Mouse (Mus musculus): Measurements from ENCODE around the gene Trhr2. TPM values are rescaled to one million over a fixed set of nuclear protein-coding genes. Genes with fewer than 3 reads are reported as not detected.

The Trhr2 gene
- polyA plus RNA-seq, 1 experiment from 2014 or later: not detected

DNA sequence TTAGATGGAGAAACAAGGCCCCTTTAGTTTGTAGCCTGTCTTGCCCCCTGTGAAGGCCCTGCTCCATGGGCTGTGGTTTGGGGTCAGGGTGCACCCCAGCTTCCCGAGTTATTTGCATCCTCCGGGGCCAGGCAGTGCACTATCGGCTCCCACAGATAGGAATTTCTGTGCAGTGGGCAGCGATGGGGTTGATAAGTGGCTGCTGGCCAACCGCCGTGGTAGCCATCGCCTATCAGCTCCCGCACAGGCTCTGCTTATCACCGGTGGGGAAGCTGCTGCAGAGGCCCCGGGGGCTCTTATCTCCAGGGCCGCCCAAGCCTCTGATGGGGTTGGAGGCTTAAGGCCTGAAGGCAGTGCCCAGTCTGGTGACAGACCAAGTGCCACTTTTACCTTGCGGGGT is 51.3 kb downstream of the Trhr2 start:
- H3K9me3 ChIP-seq (ENCODE audit: low read length): no peaks in the 10 kb centered on the region
- H3K9ac ChIP-seq (replicated peaks; ENCODE audit: low read depth): no peak overlapping the region
- peaks cover 5% of the 10 kb centered on the region; the same call in 1 of the 2 replicates for H3K4me1 ChIP-seq (ENCODE audit: insufficient read depth, low read depth, low read length)
- H3K4me2 ChIP-seq (replicated peaks; ENCODE audit: low read depth, low read length): no peak overlapping the region
- no peak for TF ChIP-seq EP300 (IDR thresholded peaks at IDR 0.05)
- TF ChIP-seq CTCF (IDR thresholded peaks at IDR 0.05): no peak
- H3K36me3 ChIP-seq (ENCODE audit: insufficient read depth, low read length): peaks cover 5% of the 10 kb centered on the region; the same call in 1 of the 2 replicates
- 41% methylated on average over 12 of the region's 12 CpGs for WGBS
- no peaks in the 10 kb centered on the region for H3K27me3 ChIP-seq (replicated peaks; ENCODE audit: insufficient read depth, low read length)
- no peak overlapping the region for H3K4me3 ChIP-seq (ENCODE audit: low read depth, low read length)
- no peak for DNase-seq (ENCODE audit: low spot score)
- no peak overlapping the region for H3K27ac ChIP-seq (ENCODE audit: low read length)
- ATAC-seq: no peak

DNA sequence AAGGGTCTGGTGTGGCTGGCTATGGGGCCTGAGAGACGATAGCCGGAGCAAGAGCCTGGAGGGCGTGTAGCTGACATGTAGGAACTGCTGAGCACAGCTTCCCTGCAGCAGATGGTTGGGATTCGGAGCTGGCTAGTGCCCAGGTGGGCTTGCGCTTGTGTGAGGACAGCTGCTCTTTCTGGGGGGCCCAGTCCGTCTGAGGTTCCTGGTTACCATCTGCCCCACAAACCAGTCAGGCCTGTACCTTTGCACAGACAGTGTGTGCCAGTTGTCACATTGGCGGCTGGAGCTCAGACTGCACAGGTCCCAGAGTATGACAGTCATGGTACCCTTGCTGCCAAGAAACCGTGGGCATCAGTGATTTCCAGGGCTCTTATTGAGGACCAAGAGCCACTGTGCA is 52.7 kb downstream of the Trhr2 start:
- peaks cover 5% of the 10 kb centered on the region; the same call in 1 of the 2 replicates for H3K36me3 ChIP-seq (ENCODE audit: insufficient read depth, low read length)
- no peak overlapping the region for H3K4me2 ChIP-seq (replicated peaks; ENCODE audit: low read depth, low read length)
- no peak overlapping the region for H3K9ac ChIP-seq (replicated peaks; ENCODE audit: low read depth)
- no peak overlapping the region for H3K27ac ChIP-seq (ENCODE audit: low read length)
- no peaks in the 10 kb centered on the region for H3K27me3 ChIP-seq (replicated peaks; ENCODE audit: insufficient read depth, low read length)
- peaks cover 8% of the 10 kb centered on the region; the same call in 1 of the 2 replicates for H3K4me1 ChIP-seq (ENCODE audit: insufficient read depth, low read depth, low read length)
- no peak for ATAC-seq
- DNase-seq (ENCODE audit: low spot score): no peak
- H3K9me3 ChIP-seq (ENCODE audit: low read length): no peaks in the 10 kb centered on the region
- WGBS: 92% methylated on average over 8 of the region's 8 CpGs
- no peak for TF ChIP-seq CTCF (IDR thresholded peaks at IDR 0.05)
- TF ChIP-seq EP300 (IDR thresholded peaks at IDR 0.05): no peak
- H3K4me3 ChIP-seq (ENCODE audit: low read depth, low read length): no peak overlapping the region

Other genes starting within 250 kb of the Trhr2 start
- gene Zfpm1, start 78.6 kb downstream of the Trhr2 start, polyA plus RNA-seq (2015; fragmentation: Nextera tagmentation; extraction: Ambion mirVana): 1.5 and 1.7 TPM in 2 replicates
- gene Zc3h18, start 15.9 kb upstream of the Trhr2 start, polyA plus RNA-seq (2015; fragmentation: Nextera tagmentation; extraction: Ambion mirVana): 20.2 and 22.2 TPM in 2 replicates
- gene Il17c, start 61.3 kb upstream of the Trhr2 start, polyA plus RNA-seq (2015; fragmentation: Nextera tagmentation; extraction: Ambion mirVana): not detected in 2 replicates
- 401 and 429 TPM in 2 replicates for gene Cyba, start 72.2 kb upstream of the Trhr2 start, polyA plus RNA-seq (2015; fragmentation: Nextera tagmentation; extraction: Ambion mirVana)
- gene Mvd, start 82.7 kb upstream of the Trhr2 start, polyA plus RNA-seq (2015; fragmentation: Nextera tagmentation; extraction: Ambion mirVana): 29.2 and 31.2 TPM in 2 replicates
- gene Snai3, start 100.0 kb upstream of the Trhr2 start, polyA plus RNA-seq (2015; fragmentation: Nextera tagmentation; extraction: Ambion mirVana): 1.2 and 1.5 TPM in 2 replicates
- gene Rnf166, start 115.3 kb upstream of the Trhr2 start, polyA plus RNA-seq (2015; fragmentation: Nextera tagmentation; extraction: Ambion mirVana): 49.4 and 52.7 TPM in 2 replicates
- gene Ctu2, start 115.4 kb upstream of the Trhr2 start, polyA plus RNA-seq (2015; fragmentation: Nextera tagmentation; extraction: Ambion mirVana): 21.2 and 25.9 TPM in 2 replicates
- 27.3 and 31.3 TPM in 2 replicates for gene Piezo1, start 190.6 kb upstream of the Trhr2 start, polyA plus RNA-seq (2015; fragmentation: Nextera tagmentation; extraction: Ambion mirVana)
- gene Cdt1, start 207.3 kb upstream of the Trhr2 start, polyA plus RNA-seq (2015; fragmentation: Nextera tagmentation; extraction: Ambion mirVana): 7.4 and 7.7 TPM in 2 replicates
- 203 and 206 TPM in 2 replicates for gene Aprt, start 216.2 kb upstream of the Trhr2 start, polyA plus RNA-seq (2015; fragmentation: Nextera tagmentation; extraction: Ambion mirVana)

Data from lung, postnatal 0 days (tissue).